Mouse (Mus musculus) ES-E14 (cell line): ENCODE results near the gene Cdh22. TPM values are rescaled to one million over a fixed set of nuclear protein-coding genes. Genes with fewer than 3 reads are reported as not detected.

Experiments
- DNase-seq: peaks from one replicate; pipeline ENCODE4 v3.0.0-alpha.2; 2013; ENCODE audit warnings: low read depth, low spot score
- H3K27ac ChIP-seq: 2 replicates; pipeline ENCODE4 v1.5.1; 2012; ENCODE audit warnings: low read depth, mild to moderate bottlenecking, low read length, moderate library complexity, mixed read lengths; ENCODE audit not compliant: poor library complexity, insufficient read depth, severe bottlenecking
- H3K36me3 ChIP-seq: 2 replicates; pipeline ENCODE4 v1.6.1; 2012; ENCODE audit warnings: mild to moderate bottlenecking, low read length, moderate library complexity, mixed read lengths; ENCODE audit not compliant: control insufficient read depth, poor library complexity, insufficient read depth, severe bottlenecking
- H3K4me1 ChIP-seq, 2 experiments: fragments of 150-350 bp in 1 of 2; sonication (generic) in 1 of 2; 2 replicates each; pipeline ENCODE4 v1.6.1; 2012; ENCODE audit warnings: low read length in 2 of 2, mild to moderate bottlenecking in 1 of 2, mixed read lengths in 1 of 2; ENCODE audit not compliant: control insufficient read depth in 2 of 2, insufficient read depth in 2 of 2, poor library complexity in 1 of 2
- H3K4me3 ChIP-seq, 2 experiments: fragments of 150-350 bp in 1 of 2; sonication (generic) in 1 of 2; 2 replicates each; pipeline ENCODE4 v1.5.1; 2012; ENCODE audit warnings: low read length in 2 of 2, low read depth in 1 of 2, mild to moderate bottlenecking in 1 of 2, mixed read lengths in 1 of 2; ENCODE audit not compliant: insufficient read depth in 1 of 2, poor library complexity in 1 of 2, severe bottlenecking in 1 of 2
- H3K9ac ChIP-seq: 2 replicates; pipeline ENCODE4 v1.6.1; 2012; ENCODE audit warnings: low read depth, mild to moderate bottlenecking, low read length, mixed read lengths; ENCODE audit not compliant: poor library complexity, insufficient read depth, severe bottlenecking
- H3K9me3 ChIP-seq: fragments of 150-350 bp; sonication (generic); 2 replicates; pipeline ENCODE4 v1.6.1; 2012; ENCODE audit warnings: low read depth, mild to moderate bottlenecking, low read length; ENCODE audit not compliant: control insufficient read depth, insufficient read depth
- CHD2 ChIP-seq: IDR thresholded peaks from 2 replicates; pipeline ENCODE4 v1.6.1; 2014; ENCODE audit warnings: mild to moderate bottlenecking, low read depth, low read length, inconsistent platforms
- HCFC1 ChIP-seq: IDR thresholded peaks from 2 replicates; pipeline ENCODE4 v1.6.1; 2012; ENCODE audit warnings: low read length, inconsistent platforms, borderline replicate concordance; ENCODE audit not compliant: insufficient read depth
- MAFK ChIP-seq: IDR thresholded peaks from 2 replicates; pipeline ENCODE4 v1.6.1; 2014; ENCODE audit warnings: mild to moderate bottlenecking, low read depth, low read length, inconsistent platforms; ENCODE audit not compliant: insufficient read depth
- ZC3H11A ChIP-seq: IDR thresholded peaks from 2 replicates; pipeline ENCODE4 v1.6.1; 2012; ENCODE audit warnings: low read depth, mild to moderate bottlenecking, inconsistent platforms, low read length, borderline replicate concordance
- ZNF384 ChIP-seq: IDR thresholded peaks from 2 replicates; pipeline ENCODE4 v1.6.1; 2012; ENCODE audit warnings: low read depth, low read length, inconsistent platforms
- in situ Hi-C, 2 experiments: fragments of 600-800 bp; cut with MboI; formaldehyde crosslinking; loops; one replicate each; pipeline ENCODE4 v1.15.1; 2025; ENCODE audit warnings: low sequenced_read_pairs in 2 of 2, inconsistent platforms in 1 of 2; ENCODE audit not compliant: unreplicated experiment in 2 of 2
- total RNA-seq: library from RNA; depleted of rRNA; stranded (reverse); fragments of 300-350 nt; gene quantifications from 2 replicates; pipeline ENCODE4 v1.2.3, GENCODE M21; 2012

The Cdh22 gene
- total RNA-seq, 1 experiment: 0.13 TPM

- no peak for DNase-seq
- Histone ChIP-seq H3K9ac (no peak overlapping the region), H3K36me3 (no peaks in the 10 kb centered on the region), H3K9me3 (no peaks in the 10 kb centered on the region), H3K4me3 (no peak overlapping the region), H3K4me1 (peaks cover 0 to 14% of the 10 kb centered on the region in 2 experiments; a peak in 2 of 4 replicates), H3K27ac (no peak overlapping the region)
- no peak for TF ChIP-seq ZNF384
- TF ChIP-seq ZC3H11A: no peak
- TF ChIP-seq HCFC1: no peak
- no peak for TF ChIP-seq CHD2
- in situ Hi-C loops: no loop called here
Observed at GRCm38 (mm10) chr2:165160466-165160865, 74.2 kb downstream of the Cdh22 start.

- no peak overlapping the region for H3K9ac ChIP-seq
- no peak overlapping the region for H3K27ac ChIP-seq
- H3K9me3 ChIP-seq: no peaks in the 10 kb centered on the region
- H3K36me3 ChIP-seq: no peaks in the 10 kb centered on the region
- TF ChIP-seq ZC3H11A: no peak
- no peak for TF ChIP-seq MAFK
- TF ChIP-seq HCFC1: no peak
- no peak for TF ChIP-seq CHD2
- no peak for TF ChIP-seq ZNF384
- no peak overlapping the region for H3K4me3 ChIP-seq
- peak; percentile 90 for DNase-seq
- H3K4me1 ChIP-seq: peaks cover 0 to 14% of the 10 kb centered on the region in 2 experiments; a peak in 2 of 4 replicates
- in situ Hi-C loops: no loop called here
Observed at GRCm38 (mm10) chr2:165159055-165159688, 75.5 kb downstream of the Cdh22 start.

GRCm38 (mm10) chr2:165158317-165158716 lies 76.3 kb downstream of the Cdh22 start:
- Histone ChIP-seq H3K36me3 (no peaks in the 10 kb centered on the region), H3K9me3 (no peaks in the 10 kb centered on the region), H3K4me3 (no peak overlapping the region), H3K9ac (no peak overlapping the region), H3K27ac (no peak overlapping the region), H3K4me1 (peaks cover 0 to 14% of the 10 kb centered on the region in 2 experiments; a peak in 2 of 4 replicates)
- TF ChIP-seq CHD2: no peak
- no peak for TF ChIP-seq ZC3H11A
- TF ChIP-seq HCFC1: no peak
- no peak for TF ChIP-seq MAFK
- TF ChIP-seq ZNF384: no peak
- no peak for DNase-seq
- in situ Hi-C loops: no loop called here

GRCm38 (mm10) chr2:165157900-165158299 lies 76.8 kb downstream of the Cdh22 start:
- Histone ChIP-seq H3K9me3 (no peaks in the 10 kb centered on the region), H3K9ac (no peak overlapping the region), H3K4me1 (peaks cover 0 to 13% of the 10 kb centered on the region in 2 experiments; a peak in 2 of 4 replicates), H3K36me3 (no peaks in the 10 kb centered on the region), H3K4me3 (no peak overlapping the region), H3K27ac (no peak overlapping the region)
- in situ Hi-C loops: no loop called here
- no peak for DNase-seq
- TF ChIP-seq HCFC1 (no peak), ZNF384 (no peak), ZC3H11A (no peak), CHD2 (no peak), MAFK (no peak)
